Mouse (Mus musculus): ENCODE measurements around the gene Srsf10. TPM values are rescaled to one million over a fixed set of nuclear protein-coding genes. Genes with fewer than 3 reads are reported as not detected.

Gene Srsf10
- total RNA-seq, 2 experiments from 2014 or later = 70.1 to 74.8 TPM

GRCm38 (mm10) chr4:135902606-135903242 is 47.2 kb downstream of the Srsf10 start:
- intact Hi-C loops (cut with DNase I) = no loop called here
- no peak for DNase-seq (ENCODE audit: extremely low spot score in 1 of 2, low spot score in 2 of 2)

GRCm38 (mm10) chr4:135904810-135905209 is 49.3 kb downstream of the Srsf10 start:
- DNase-seq (ENCODE audit: extremely low spot score in 1 of 2, low spot score in 2 of 2) = no peak

GRCm38 (mm10) chr4:135906633-135907032 is 51.1 kb downstream of the Srsf10 start:
- intact Hi-C loops (cut with DNase I) = no loop called here
- DNase-seq (ENCODE audit: extremely low spot score in 1 of 2, low spot score in 2 of 2) = no peak

More at GRCm38 (mm10) chr4:135904810-135905209, 49.3 kb downstream of the Srsf10 start:
- intact Hi-C loops (cut with DNase I) = no loop called here

GRCm38 (mm10) chr4:135909326-135910066 is 53.9 kb downstream of the Srsf10 start:
- intact Hi-C loops (cut with DNase I) = no loop called here
- no peak for DNase-seq (ENCODE audit: extremely low spot score in 1 of 2, low spot score in 2 of 2)

- intact Hi-C loops (cut with DNase I) = no loop called here
- no peak for DNase-seq (ENCODE audit: extremely low spot score in 1 of 2, low spot score in 2 of 2)
These were observed 56.0 kb downstream of the Srsf10 start for GRCm38 (mm10) chr4:135911531-135911930.

- intact Hi-C loops (cut with DNase I) = no loop called here
- no peak for DNase-seq (ENCODE audit: extremely low spot score in 1 of 2, low spot score in 2 of 2)
These were observed 56.6 kb downstream of the Srsf10 start for GRCm38 (mm10) chr4:135912164-135912563.

- no peak for DNase-seq (ENCODE audit: extremely low spot score in 1 of 2, low spot score in 2 of 2)
- intact Hi-C loops (cut with DNase I) = no loop called here
These were observed 57.3 kb downstream of the Srsf10 start for GRCm38 (mm10) chr4:135912835-135913234.

GRCm38 (mm10) chr4:135913433-135913832 is 57.9 kb downstream of the Srsf10 start:
- DNase-seq (ENCODE audit: extremely low spot score in 1 of 2, low spot score in 2 of 2) = no peak
- intact Hi-C loops (cut with DNase I) = no loop called here

- intact Hi-C loops (cut with DNase I) = no loop called here
- no peak for DNase-seq (ENCODE audit: extremely low spot score in 1 of 2, low spot score in 2 of 2)
These were observed 63.2 kb downstream of the Srsf10 start for GRCm38 (mm10) chr4:135918635-135919279.

GRCm38 (mm10) chr4:135919280-135919639 is 63.7 kb downstream of the Srsf10 start:
- no peak for DNase-seq (ENCODE audit: extremely low spot score in 1 of 2, low spot score in 2 of 2)
- intact Hi-C loops (cut with DNase I) = no loop called here

Other genes with a start within 250 kb of the Srsf10 start
- gene Ifnlr1, start 169.5 kb upstream of the Srsf10 start, total RNA-seq (2021) = under 1 TPM; 0.24 to 0.26 TPM
- under 1 TPM; 0.57 to 0.69 TPM for gene Il22ra1, start 127.6 kb upstream of the Srsf10 start, total RNA-seq (2021)
- 1 to 10 TPM; 1.2 to 1.6 TPM for gene Myom3, start 96.0 kb upstream of the Srsf10 start, total RNA-seq (2021)
- 10 to 100 TPM; 47.1 to 47.9 TPM for gene Pnrc2, start 18.1 kb downstream of the Srsf10 start, total RNA-seq (2021)
- under 1 TPM in 1 of 2 experiments, not detected in 1; 0.11 TPM for gene Cnr2, start 39.6 kb downstream of the Srsf10 start, total RNA-seq (2021)
- 10 to 100 TPM; 46.8 to 47.9 TPM for gene Fuca1, start 65.0 kb downstream of the Srsf10 start, total RNA-seq (2021)
- 10 to 100 TPM; 30.5 to 31.9 TPM for gene Hmgcl, start 90.7 kb downstream of the Srsf10 start, total RNA-seq (2021)
- 10 to 100 TPM; 28.0 to 29.7 TPM for gene Gale, start 108.0 kb downstream of the Srsf10 start, total RNA-seq (2021)
- 10 to 100 TPM; 94.0 to 95.0 TPM for gene Lypla2, start 116.9 kb downstream of the Srsf10 start, total RNA-seq (2021)
- gene Pithd1, start 131.5 kb downstream of the Srsf10 start, total RNA-seq (2021) = 10 to 100 TPM; 58.4 to 63.8 TPM
- 10 to 100 TPM; 30.1 to 32.3 TPM for gene Eloa, start 166.0 kb downstream of the Srsf10 start, total RNA-seq (2021)
- 100 to 1,000 TPM; 262 to 295 TPM for gene Rpl11, start 197.7 kb downstream of the Srsf10 start, total RNA-seq (2021)

Measured in left cerebral cortex, postnatal 10 days (tissue).